Mouse (Mus musculus) C2C12 (cell line): ENCODE data around the gene Unc13d. TPM values are rescaled to one million over a fixed set of nuclear protein-coding genes. Genes with fewer than 3 reads are reported as not detected.

Source experiments
- H3K27me3 ChIP-seq: one replicate; pipeline ENCODE4 v1.6.1; 2011; ENCODE audit not compliant: control insufficient read depth, insufficient read depth, insufficient read length
- H3K36me3 ChIP-seq: one replicate; pipeline ENCODE4 v1.6.1; 2011; ENCODE audit not compliant: control insufficient read depth, insufficient read depth
- H3K4me3 ChIP-seq: one replicate; pipeline ENCODE4 v1.5.1; 2011; ENCODE audit warnings: mild to moderate bottlenecking, control low read depth; ENCODE audit not compliant: poor library complexity, insufficient read depth, severe bottlenecking
- H3K79me2 ChIP-seq: one replicate; pipeline ENCODE4 v1.6.1; 2011; ENCODE audit not compliant: control insufficient read depth, insufficient read depth
- H3K79me3 ChIP-seq: one replicate; pipeline ENCODE4 v1.6.1; 2011; ENCODE audit warnings: low read depth, control low read depth
- H3ac ChIP-seq: one replicate; pipeline ENCODE3; 2011; ENCODE audit warnings: low read depth; ENCODE audit not compliant: control insufficient read depth, insufficient read length
- CEBPB ChIP-seq: IDR thresholded peaks from one replicate; pipeline ENCODE4 v1.6.1; 2011; ENCODE audit warnings: low read depth, mild to moderate bottlenecking, control low read depth, moderate library complexity
- CTCF ChIP-seq: IDR thresholded peaks from one replicate; pipeline ENCODE4 v1.5.1; 2011; ENCODE audit not compliant: control insufficient read depth, insufficient read depth, insufficient read length
- FOSL1 ChIP-seq: IDR thresholded peaks from one replicate; pipeline ENCODE4 v1.8.0; 2011; ENCODE audit warnings: mild to moderate bottlenecking, low read length; ENCODE audit not compliant: poor library complexity, insufficient read depth, severe bottlenecking
- MAX ChIP-seq: IDR thresholded peaks from one replicate; pipeline ENCODE4 v1.6.1; 2011; ENCODE audit warnings: mild to moderate bottlenecking, control low read depth
- MYOD1 ChIP-seq: IDR thresholded peaks from one replicate; pipeline ENCODE4 v1.6.1; 2011; ENCODE audit warnings: low read depth; ENCODE audit not compliant: control insufficient read depth, insufficient read length
- MYOG ChIP-seq: IDR thresholded peaks from one replicate; pipeline ENCODE4 v1.6.1; 2011; ENCODE audit not compliant: control insufficient read depth, insufficient read length; ENCODE audit errors: extremely low read depth
- USF1 ChIP-seq: IDR thresholded peaks from one replicate; pipeline ENCODE4 v1.6.1; 2011; ENCODE audit warnings: low read depth, mild to moderate bottlenecking, control low read depth, moderate library complexity
- polyA plus RNA-seq: library from polyadenylated mRNA; unstranded; fragments of >200 nt; fragmentation: generic; extraction: Trizol; gene quantifications from one replicate; pipeline ENCODE4 v1.2.1, GENCODE M21; 2012; ENCODE audit warnings: missing spikeins

Gene Unc13d
- polyA plus RNA-seq, 1 experiment: 0.43 TPM

- no peak overlapping the region for H3ac ChIP-seq
- H3K36me3 ChIP-seq: peaks cover 56% of the 10 kb centered on the region
- peaks cover 25% of the 10 kb centered on the region for H3K79me2 ChIP-seq
- no peaks in the 10 kb centered on the region for H3K27me3 ChIP-seq
- peaks cover 11% of the 10 kb centered on the region for H3K79me3 ChIP-seq
- TF ChIP-seq CTCF (no peak), MAX (no peak), MYOG (no peak), USF1 (no peak)
- no peak overlapping the region for H3K4me3 ChIP-seq
These were observed 28.2 kb downstream of the Unc13d start for GRCm38 (mm10) chr11:116049610-116050009.

GRCm38 (mm10) chr11:116045173-116045572 is 32.6 kb downstream of the Unc13d start:
- H3K79me3 ChIP-seq: peaks cover 42% of the 10 kb centered on the region
- no peak overlapping the region for H3K4me3 ChIP-seq
- H3K27me3 ChIP-seq: no peaks in the 10 kb centered on the region
- peaks cover 70% of the 10 kb centered on the region for H3K79me2 ChIP-seq
- H3K36me3 ChIP-seq: peaks cover 46% of the 10 kb centered on the region
- no peak overlapping the region for H3ac ChIP-seq
- TF ChIP-seq FOSL1 (no peak), CTCF (no peak), MAX (no peak), MYOG (no peak), CEBPB (no peak), USF1 (no peak), MYOD1 (no peak)

- peaks cover 53% of the 10 kb centered on the region for H3K36me3 ChIP-seq
- TF ChIP-seq MYOG (no peak), MAX (no peak), USF1 (no peak), FOSL1 (no peak), CTCF (no peak), MYOD1 (no peak), CEBPB (no peak)
- H3K27me3 ChIP-seq: no peaks in the 10 kb centered on the region
- H3K79me3 ChIP-seq: peaks cover 57% of the 10 kb centered on the region
- no peak overlapping the region for H3K4me3 ChIP-seq
- H3ac ChIP-seq: no peak overlapping the region
- H3K79me2 ChIP-seq: peaks cover 89% of the 10 kb centered on the region
These were observed 34.5 kb downstream of the Unc13d start for GRCm38 (mm10) chr11:116043286-116043685.

GRCm38 (mm10) chr11:116042372-116043138 is 35.2 kb downstream of the Unc13d start:
- H3K79me3 ChIP-seq: peaks cover 64% of the 10 kb centered on the region
- peaks cover 96% of the 10 kb centered on the region for H3K79me2 ChIP-seq
- TF ChIP-seq CTCF (no peak), CEBPB (no peak), MYOD1 (no peak), USF1 (no peak), MAX (no peak), FOSL1 (no peak)
- H3K4me3 ChIP-seq: no peak overlapping the region
- H3ac ChIP-seq: no peak overlapping the region
- H3K27me3 ChIP-seq: no peaks in the 10 kb centered on the region
- H3K36me3 ChIP-seq: peaks cover 54% of the 10 kb centered on the region

- Histone ChIP-seq H3K79me3 (peaks cover 70% of the 10 kb centered on the region), H3ac (no peak overlapping the region), H3K4me3 (no peak overlapping the region), H3K27me3 (no peaks in the 10 kb centered on the region), H3K79me2 (peaks cover 100% of the 10 kb centered on the region), H3K36me3 (peaks cover 55% of the 10 kb centered on the region)
- TF ChIP-seq FOSL1: no peak
- TF ChIP-seq MAX: no peak
- TF ChIP-seq USF1: no peak
- TF ChIP-seq MYOD1: no peak
- no peak for TF ChIP-seq CTCF
- TF ChIP-seq MYOG: no peak
- TF ChIP-seq CEBPB: no peak
These were observed 35.9 kb downstream of the Unc13d start for GRCm38 (mm10) chr11:116041833-116042232.

GRCm38 (mm10) chr11:116040593-116040992 is 37.2 kb downstream of the Unc13d start:
- Histone ChIP-seq H3K79me3 (peaks cover 77% of the 10 kb centered on the region), H3K36me3 (peaks cover 53% of the 10 kb centered on the region), H3K4me3 (no peak overlapping the region), H3K27me3 (no peaks in the 10 kb centered on the region), H3K79me2 (peaks cover 100% of the 10 kb centered on the region), H3ac (no peak overlapping the region)
- TF ChIP-seq MYOG: no peak
- TF ChIP-seq FOSL1: no peak
- no peak for TF ChIP-seq CEBPB
- no peak for TF ChIP-seq MYOD1
- TF ChIP-seq MAX: no peak
- TF ChIP-seq USF1: no peak
- TF ChIP-seq CTCF: no peak
